Mouse (Mus musculus): ENCODE results near the gene Nos1ap. TPM values are rescaled to one million over a fixed set of nuclear protein-coding genes. Genes with fewer than 3 reads are reported as not detected.
A peak's percentile ranks its signal among the peaks of the same experiment; 100 is the strongest.

Nos1ap gene
- polyA plus RNA-seq, 1 experiment from 2014 or later = 13.0 TPM

DNA sequence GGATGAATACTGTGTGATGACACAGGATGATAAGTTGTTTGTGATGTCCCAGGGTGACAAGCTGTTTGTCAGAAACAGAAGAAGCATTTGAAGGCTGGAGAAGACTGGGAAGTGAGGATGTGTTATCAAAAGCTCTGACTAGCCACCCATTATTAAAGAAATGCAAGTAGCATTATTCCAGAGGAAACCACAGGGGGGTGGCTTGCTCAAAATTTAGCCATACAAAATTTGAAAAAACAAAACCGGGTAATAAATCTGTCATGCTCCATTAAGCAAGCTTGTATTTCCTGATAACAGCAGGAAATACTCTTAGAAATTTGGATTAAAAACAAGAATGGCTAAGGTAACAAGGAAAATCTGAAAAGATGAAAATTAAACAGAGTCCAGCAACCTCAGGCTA lies 171.5 kb downstream of the Nos1ap start:
- no peaks in the 10 kb centered on the region for H3K9me3 ChIP-seq (replicated peaks; ENCODE audit: control insufficient read depth, low read length)
- ATAC-seq (ENCODE audit: insufficient read depth, low FRiP score) = no peak
- no peaks in the 10 kb centered on the region for H3K4me1 ChIP-seq (ENCODE audit: control insufficient read depth, insufficient read depth, low read length)
- no peak overlapping the region for H3K27ac ChIP-seq (ENCODE audit: low read length)
- H3K36me3 ChIP-seq (ENCODE audit: control insufficient read depth, insufficient read depth, low read length) = no peaks in the 10 kb centered on the region
- no peak overlapping the region for H3K4me3 ChIP-seq (replicated peaks; ENCODE audit: low read length)
- H3K27me3 ChIP-seq (ENCODE audit: control insufficient read depth, insufficient read depth, low read length) = no peaks in the 10 kb centered on the region
- no peak overlapping the region for H3K4me2 ChIP-seq (ENCODE audit: low read depth, low read length)
- H3K9ac ChIP-seq (ENCODE audit: low read length) = no peak overlapping the region
- 71% methylated on average over 1 of the region's 1 CpGs for WGBS

DNA sequence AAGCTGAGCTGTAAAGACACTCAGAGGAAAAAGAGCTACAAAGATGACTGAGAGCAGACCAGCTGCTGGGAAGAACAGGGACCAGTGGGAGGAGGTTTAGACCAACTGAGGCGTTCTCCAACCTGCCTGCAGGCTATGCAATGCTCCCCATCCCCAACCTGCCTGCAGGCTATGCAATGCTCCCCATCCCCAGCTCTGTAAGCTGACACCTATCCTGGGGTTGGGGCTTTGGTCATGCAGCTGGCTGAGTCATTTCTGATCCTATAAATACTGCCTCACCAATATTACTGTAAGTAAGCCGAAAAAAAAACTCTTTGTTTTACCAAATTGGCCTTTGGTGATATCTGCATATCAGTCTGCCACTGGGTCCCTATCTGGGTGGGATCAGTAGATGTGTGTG lies 172.7 kb downstream of the Nos1ap start:
- H3K4me3 ChIP-seq (replicated peaks; ENCODE audit: low read length) = no peak overlapping the region
- H3K27ac ChIP-seq (ENCODE audit: low read length) = no peak overlapping the region
- H3K9me3 ChIP-seq (replicated peaks; ENCODE audit: control insufficient read depth, low read length) = no peaks in the 10 kb centered on the region
- no peaks in the 10 kb centered on the region for H3K36me3 ChIP-seq (ENCODE audit: control insufficient read depth, insufficient read depth, low read length)
- H3K4me2 ChIP-seq (ENCODE audit: low read depth, low read length) = no peak overlapping the region
- no peak overlapping the region for H3K9ac ChIP-seq (ENCODE audit: low read length)
- 74% methylated on average over 2 of the region's 2 CpGs for WGBS
- no peak for ATAC-seq (ENCODE audit: insufficient read depth, low FRiP score)
- H3K4me1 ChIP-seq (ENCODE audit: control insufficient read depth, insufficient read depth, low read length) = no peaks in the 10 kb centered on the region
- H3K27me3 ChIP-seq (ENCODE audit: control insufficient read depth, insufficient read depth, low read length) = no peaks in the 10 kb centered on the region

DNA sequence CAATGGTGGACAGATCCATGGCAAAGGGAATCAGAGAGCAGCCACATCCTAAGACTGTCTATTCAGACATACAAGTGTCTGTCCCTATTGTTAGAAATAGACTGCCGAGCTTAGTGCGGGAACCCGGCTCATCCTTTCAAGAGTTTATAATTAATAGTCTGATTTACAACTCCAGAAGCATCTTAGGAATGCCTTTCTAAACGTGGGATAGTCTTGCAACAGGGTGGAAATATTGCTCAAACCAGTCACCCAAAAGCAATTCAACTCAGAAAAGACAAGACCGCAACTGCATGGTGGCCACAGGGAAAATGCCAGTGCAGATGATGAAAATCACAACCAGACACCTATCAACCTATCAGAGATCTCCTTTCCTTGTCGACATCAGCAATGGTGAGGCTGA lies 173.5 kb downstream of the Nos1ap start:
- Histone ChIP-seq H3K4me3 (replicated peaks; ENCODE audit: low read length) (no peak overlapping the region), H3K9ac (ENCODE audit: low read length) (no peak overlapping the region), H3K27ac (ENCODE audit: low read length) (no peak overlapping the region), H3K36me3 (ENCODE audit: control insufficient read depth, insufficient read depth, low read length) (no peaks in the 10 kb centered on the region), H3K27me3 (ENCODE audit: control insufficient read depth, insufficient read depth, low read length) (no peaks in the 10 kb centered on the region), H3K9me3 (replicated peaks; ENCODE audit: control insufficient read depth, low read length) (no peaks in the 10 kb centered on the region), H3K4me2 (ENCODE audit: low read depth, low read length) (no peak overlapping the region), H3K4me1 (ENCODE audit: control insufficient read depth, insufficient read depth, low read length) (no peaks in the 10 kb centered on the region)
- no peak for ATAC-seq (ENCODE audit: insufficient read depth, low FRiP score)
- 55% methylated on average over 6 of the region's 6 CpGs for WGBS

DNA sequence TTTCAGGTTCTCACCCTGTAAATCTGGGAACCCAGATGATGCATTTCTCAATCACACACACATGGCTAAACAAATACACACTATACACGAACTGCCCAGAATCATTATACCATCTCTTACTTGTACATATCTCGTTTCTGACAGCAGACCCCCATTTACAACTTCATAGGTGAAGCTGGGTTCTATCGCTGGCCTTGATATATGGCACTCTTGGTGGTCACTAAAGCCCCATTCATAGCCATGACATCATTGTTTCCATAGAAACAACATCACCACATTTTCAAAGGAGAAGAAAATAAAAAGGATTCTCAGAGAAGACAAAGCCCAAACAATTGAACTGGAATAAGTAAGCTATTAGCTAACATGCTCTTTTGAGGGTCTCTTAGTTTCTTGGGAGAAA lies 174.3 kb downstream of the Nos1ap start:
- Histone ChIP-seq H3K36me3 (ENCODE audit: control insufficient read depth, insufficient read depth, low read length) (no peaks in the 10 kb centered on the region), H3K4me3 (replicated peaks; ENCODE audit: low read length) (no peak overlapping the region), H3K9me3 (replicated peaks; ENCODE audit: control insufficient read depth, low read length) (no peaks in the 10 kb centered on the region), H3K27ac (ENCODE audit: low read length) (no peak overlapping the region), H3K4me2 (ENCODE audit: low read depth, low read length) (no peak overlapping the region), H3K4me1 (ENCODE audit: control insufficient read depth, insufficient read depth, low read length) (no peaks in the 10 kb centered on the region), H3K9ac (ENCODE audit: low read length) (no peak overlapping the region), H3K27me3 (ENCODE audit: control insufficient read depth, insufficient read depth, low read length) (no peaks in the 10 kb centered on the region)
- WGBS = 64% methylated on average over 3 of the region's 3 CpGs
- ATAC-seq (ENCODE audit: insufficient read depth, low FRiP score) = no peak

DNA sequence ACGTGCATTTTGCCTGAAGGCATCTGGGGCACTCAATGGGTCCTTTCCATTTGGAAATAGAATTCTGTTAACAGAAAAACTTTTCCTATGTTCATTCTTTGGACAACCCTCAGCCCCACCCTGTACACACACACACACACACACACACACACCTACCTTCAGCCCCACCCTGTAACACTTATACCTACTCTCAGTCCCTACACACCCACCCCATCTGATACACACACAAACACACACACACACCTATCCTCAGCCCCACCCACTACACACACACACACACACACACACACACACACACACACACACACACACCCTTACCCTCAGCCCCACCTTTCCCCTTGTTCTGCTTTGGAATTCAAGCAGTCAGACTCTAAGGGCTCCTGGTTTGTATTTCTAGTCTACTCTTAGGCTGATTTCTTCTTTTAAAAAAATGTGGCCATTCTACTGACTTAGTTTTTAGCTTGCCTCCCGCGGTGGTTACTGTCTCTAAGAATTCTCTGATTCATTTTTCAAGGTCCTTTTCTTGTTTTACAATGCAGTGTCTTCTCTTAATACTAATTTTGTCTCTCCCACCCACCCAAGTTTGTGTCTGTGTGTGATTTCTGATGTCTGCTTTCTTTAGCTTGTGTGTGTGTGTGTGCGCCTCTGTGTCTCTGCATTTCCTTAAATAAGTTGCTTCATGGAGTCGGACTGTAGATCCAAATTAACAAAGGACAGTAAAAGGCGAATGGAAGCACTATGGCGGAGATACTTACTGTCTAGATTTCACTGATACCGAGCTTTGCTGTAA lies 179.1 kb downstream of the Nos1ap start:
- WGBS = 72% methylated on average over 8 of the region's 8 CpGs
- no peaks in the 10 kb centered on the region for H3K9me3 ChIP-seq (replicated peaks; ENCODE audit: control insufficient read depth, low read length)
- H3K4me3 ChIP-seq (replicated peaks; ENCODE audit: low read length) = no peak overlapping the region
- H3K9ac ChIP-seq (ENCODE audit: low read length) = no peak overlapping the region
- peak overlapping the region; percentile 57 for H3K27ac ChIP-seq (ENCODE audit: low read length)
- ATAC-seq (ENCODE audit: insufficient read depth, low FRiP score) = peak; percentile 90; the same call in 1 of the 2 replicates
- no peaks in the 10 kb centered on the region for H3K27me3 ChIP-seq (ENCODE audit: control insufficient read depth, insufficient read depth, low read length)
- peaks cover 8% of the 10 kb centered on the region for H3K4me1 ChIP-seq (ENCODE audit: control insufficient read depth, insufficient read depth, low read length)
- no peaks in the 10 kb centered on the region for H3K36me3 ChIP-seq (ENCODE audit: control insufficient read depth, insufficient read depth, low read length)
- no peak overlapping the region for H3K4me2 ChIP-seq (ENCODE audit: low read depth, low read length)

DNA sequence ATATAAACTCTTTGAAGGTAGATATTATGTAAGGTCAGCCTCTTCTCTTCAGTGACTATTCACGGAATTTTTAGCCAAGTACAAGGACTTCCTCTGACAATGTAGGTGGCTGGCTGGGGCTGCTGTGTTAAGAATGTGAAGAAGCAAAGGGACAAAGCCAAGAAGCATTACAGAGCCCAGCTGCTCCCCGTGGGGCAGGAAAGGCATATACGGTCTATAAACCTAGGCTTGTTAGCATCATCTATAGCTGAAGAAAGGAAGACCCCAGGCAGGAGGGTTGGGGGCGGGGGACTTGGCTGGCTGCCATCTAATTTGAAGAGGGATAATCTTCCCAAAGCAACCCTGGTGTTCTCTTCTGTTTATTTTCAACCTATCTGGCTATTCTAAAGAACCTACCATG lies 180.6 kb downstream of the Nos1ap start:
- no peak for ATAC-seq (ENCODE audit: insufficient read depth, low FRiP score)
- 39% methylated on average over 4 of the region's 4 CpGs for WGBS
- Histone ChIP-seq H3K27ac (ENCODE audit: low read length) (no peak overlapping the region), H3K36me3 (ENCODE audit: control insufficient read depth, insufficient read depth, low read length) (no peaks in the 10 kb centered on the region), H3K4me2 (ENCODE audit: low read depth, low read length) (no peak overlapping the region), H3K4me3 (replicated peaks; ENCODE audit: low read length) (no peak overlapping the region), H3K9ac (ENCODE audit: low read length) (no peak overlapping the region), H3K9me3 (replicated peaks; ENCODE audit: control insufficient read depth, low read length) (no peaks in the 10 kb centered on the region), H3K27me3 (ENCODE audit: control insufficient read depth, insufficient read depth, low read length) (no peaks in the 10 kb centered on the region), H3K4me1 (ENCODE audit: control insufficient read depth, insufficient read depth, low read length) (peaks cover 8% of the 10 kb centered on the region)

DNA sequence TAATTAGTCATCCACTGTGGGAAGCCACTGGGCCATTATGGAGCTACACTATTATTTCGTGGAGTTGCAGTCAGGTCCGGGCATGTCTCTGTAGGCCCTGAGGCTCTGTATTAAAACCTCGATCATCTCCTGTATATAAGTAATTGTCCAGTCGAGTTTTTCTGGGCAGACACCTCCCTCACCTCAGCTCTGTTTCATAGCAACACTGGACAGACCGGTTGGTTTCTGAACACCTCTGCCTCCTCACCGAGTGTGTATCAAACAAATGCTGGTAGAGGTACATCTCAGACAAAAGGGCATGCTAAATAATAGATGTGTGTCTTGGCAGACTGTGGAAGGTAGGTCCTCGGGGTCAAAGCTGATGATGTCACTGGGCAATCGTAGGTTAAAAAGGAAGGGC lies 182.7 kb downstream of the Nos1ap start:
- ATAC-seq (ENCODE audit: insufficient read depth, low FRiP score) = peak; percentile 32; the same call in 1 of the 2 replicates
- no peaks in the 10 kb centered on the region for H3K9me3 ChIP-seq (replicated peaks; ENCODE audit: control insufficient read depth, low read length)

DNA sequence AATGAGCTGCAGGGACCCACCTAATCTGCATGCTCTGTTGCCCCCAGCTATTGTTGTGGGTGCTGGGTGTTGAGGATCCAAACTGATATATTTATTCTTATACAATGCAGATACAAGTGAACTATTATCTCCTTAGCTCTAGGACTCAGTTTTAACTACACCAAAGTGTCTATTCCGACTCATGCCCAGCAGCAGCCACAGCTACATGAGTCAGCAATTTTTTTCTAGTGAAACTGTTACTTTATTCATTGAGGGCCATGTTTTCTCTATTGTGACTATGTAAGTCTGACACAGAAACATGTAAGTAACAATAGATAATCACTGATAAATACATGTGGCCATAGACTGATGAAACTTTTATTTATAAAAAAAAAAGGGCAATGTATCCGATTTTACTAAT lies 184.5 kb downstream of the Nos1ap start:
- 86% methylated on average over 2 of the region's 2 CpGs for WGBS
- no peaks in the 10 kb centered on the region for H3K9me3 ChIP-seq (replicated peaks; ENCODE audit: control insufficient read depth, low read length)
- H3K27me3 ChIP-seq (ENCODE audit: control insufficient read depth, insufficient read depth, low read length) = no peaks in the 10 kb centered on the region
- no peak for ATAC-seq (ENCODE audit: insufficient read depth, low FRiP score)
- no peak overlapping the region for H3K27ac ChIP-seq (ENCODE audit: low read length)
- no peak overlapping the region for H3K9ac ChIP-seq (ENCODE audit: low read length)
- no peaks in the 10 kb centered on the region for H3K36me3 ChIP-seq (ENCODE audit: control insufficient read depth, insufficient read depth, low read length)
- peaks cover 10% of the 10 kb centered on the region for H3K4me1 ChIP-seq (ENCODE audit: control insufficient read depth, insufficient read depth, low read length)
- no peak overlapping the region for H3K4me2 ChIP-seq (ENCODE audit: low read depth, low read length)
- H3K4me3 ChIP-seq (replicated peaks; ENCODE audit: low read length) = no peak overlapping the region

More for the DNA sequence above, 182.7 kb downstream of the Nos1ap start:
- no peak overlapping the region for H3K4me3 ChIP-seq (replicated peaks; ENCODE audit: low read length)
- H3K9ac ChIP-seq (ENCODE audit: low read length) = no peak overlapping the region
- H3K27ac ChIP-seq (ENCODE audit: low read length) = no peak overlapping the region
- H3K4me1 ChIP-seq (ENCODE audit: control insufficient read depth, insufficient read depth, low read length) = peaks cover 11% of the 10 kb centered on the region
- H3K36me3 ChIP-seq (ENCODE audit: control insufficient read depth, insufficient read depth, low read length) = no peaks in the 10 kb centered on the region
- H3K4me2 ChIP-seq (ENCODE audit: low read depth, low read length) = no peak overlapping the region
- 69% methylated on average over 8 of the region's 8 CpGs for WGBS
- no peaks in the 10 kb centered on the region for H3K27me3 ChIP-seq (ENCODE audit: control insufficient read depth, insufficient read depth, low read length)

DNA sequence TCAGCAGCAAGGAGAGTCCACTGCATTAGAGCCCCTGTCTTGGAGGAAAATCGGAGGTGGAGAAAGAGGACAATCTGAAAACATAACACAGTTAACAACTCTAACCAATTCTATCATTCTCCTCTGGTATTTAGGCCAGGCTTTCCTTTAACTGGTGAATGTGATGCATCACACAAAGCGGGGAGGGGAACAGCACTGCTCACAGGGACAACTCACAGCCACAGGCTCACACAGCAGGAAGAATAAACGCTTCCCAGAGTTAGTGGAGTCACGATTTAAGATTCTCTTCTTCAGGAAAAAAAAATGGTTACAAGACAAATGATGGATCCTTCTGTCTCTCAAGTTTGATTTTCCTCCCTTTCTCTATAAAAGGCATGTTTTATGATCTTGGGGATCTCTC lies 187.0 kb downstream of the Nos1ap start:
- Histone ChIP-seq H3K4me2 (ENCODE audit: low read depth, low read length) (no peak overlapping the region), H3K4me1 (ENCODE audit: control insufficient read depth, insufficient read depth, low read length) (0 out of 2 replicates have a peak, but pooled peaks cover 3% of the 10 kb centered on the region), H3K9ac (ENCODE audit: low read length) (no peak overlapping the region), H3K36me3 (ENCODE audit: control insufficient read depth, insufficient read depth, low read length) (no peaks in the 10 kb centered on the region), H3K27me3 (ENCODE audit: control insufficient read depth, insufficient read depth, low read length) (no peaks in the 10 kb centered on the region), H3K27ac (ENCODE audit: low read length) (no peak overlapping the region), H3K9me3 (replicated peaks; ENCODE audit: control insufficient read depth, low read length) (no peaks in the 10 kb centered on the region), H3K4me3 (replicated peaks; ENCODE audit: low read length) (no peak overlapping the region)
- 50% methylated on average over 4 of the region's 4 CpGs for WGBS
- no peak for ATAC-seq (ENCODE audit: insufficient read depth, low FRiP score)

All from stomach, embryonic 16.5 days (tissue).